Mouse (Mus musculus) kidney, adult 2 months (tissue): ENCODE data around the gene Ltbp3.

Experiments used
- CTCF ChIP-seq: fragments of 200-500 bp; conservative IDR thresholded peaks from 2 replicates; pipeline ENCODE4 v1.5.1; 2011; ENCODE audit warnings: low read depth, mild to moderate bottlenecking, control low read depth, low read length, moderate library complexity, mixed read lengths; ENCODE audit not compliant: insufficient read depth, insufficient read length
- POLR2A ChIP-seq: fragments of 200-500 bp; IDR thresholded peaks from one replicate; pipeline ENCODE4 v1.6.1; 2011; ENCODE audit warnings: low read depth, low read length, control low read depth

DNA sequence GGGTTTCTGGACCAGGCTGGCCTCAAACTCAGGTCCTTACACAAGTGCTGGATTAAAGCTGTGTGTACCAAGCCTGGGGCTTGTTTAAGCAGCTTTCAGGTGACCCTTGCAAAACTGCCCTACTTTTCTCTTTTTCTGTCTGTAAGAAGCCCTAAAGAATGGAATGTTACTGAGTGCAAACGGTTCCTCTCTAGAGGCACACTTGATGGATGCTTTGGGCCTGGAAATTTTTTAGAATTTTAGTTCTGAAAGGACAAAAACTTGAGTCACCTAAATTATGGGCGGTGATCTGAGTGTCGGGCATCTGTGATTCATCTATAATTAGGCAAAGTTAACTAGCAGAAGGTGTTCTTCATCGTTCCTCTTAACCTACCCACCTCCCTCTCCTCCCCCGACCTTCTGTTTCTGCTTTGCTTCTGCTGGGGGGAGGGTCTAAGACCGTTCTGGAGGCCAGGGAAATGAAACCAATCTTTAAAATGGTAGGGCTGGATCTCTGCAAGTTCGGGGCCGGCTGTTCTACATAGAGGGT is 63.7 kb downstream of the Ltbp3 start:
- TF ChIP-seq POLR2A (no peak), CTCF (no peak)
